Mouse (Mus musculus) cerebellum, postnatal 4 days (tissue): ENCODE results near the gene Gm36210.

ENCODE experiments used
- DNase-seq, 2 experiments: peaks; one replicate each; pipeline ENCODE4 v3.0.0; 2022; ENCODE audit warnings: low spot score in 2 of 2, mixed read lengths in 1 of 2

Gm36210 gene

GRCm38 (mm10) chr7:4922931-4923565 lies 16.7 kb upstream of the Gm36210 start:
- DNase-seq = peak; percentile 62 to 85

- peak; percentile 59 to 81 for DNase-seq
Observed at GRCm38 (mm10) chr7:4922508-4922907, 16.2 kb upstream of the Gm36210 start.

GRCm38 (mm10) chr7:4921824-4922482 lies 15.6 kb upstream of the Gm36210 start, which contains the start of gene Nat14:
TSS of gene Nat14 (plus strand) at chr7:4922028.
- no peak for DNase-seq

- no peak for DNase-seq
Observed at GRCm38 (mm10) chr7:4920976-4921823, 14.9 kb upstream of the Gm36210 start.

GRCm38 (mm10) chr7:4920496-4920895 lies 14.2 kb upstream of the Gm36210 start:
- no peak for DNase-seq

GRCm38 (mm10) chr7:4919971-4920370 lies 13.7 kb upstream of the Gm36210 start:
- no peak for DNase-seq

- DNase-seq = no peak
Observed at GRCm38 (mm10) chr7:4919096-4919495, 12.8 kb upstream of the Gm36210 start.

GRCm38 (mm10) chr7:4918681-4919080 lies 12.4 kb upstream of the Gm36210 start:
- no peak for DNase-seq

- no peak for DNase-seq
Observed at GRCm38 (mm10) chr7:4917494-4917893, 11.2 kb upstream of the Gm36210 start.

GRCm38 (mm10) chr7:4915669-4916416 lies 9.5 kb upstream of the Gm36210 start:
- no peak for DNase-seq

- peak; percentile 90 to 94 for DNase-seq
Observed at GRCm38 (mm10) chr7:4915007-4915665, 8.8 kb upstream of the Gm36210 start, which contains the start of gene Zfp628. TSS of gene Zfp628 (plus strand) at chr7:4915217.

- no peak for DNase-seq
Observed at GRCm38 (mm10) chr7:4912248-4912647, 5.9 kb upstream of the Gm36210 start.

GRCm38 (mm10) chr7:4911561-4911960 lies 5.2 kb upstream of the Gm36210 start:
- DNase-seq = peak; percentile 57 to 83

- DNase-seq = no peak
Observed at GRCm38 (mm10) chr7:4902404-4902803, 3.9 kb downstream of the Gm36210 start.

- DNase-seq = peak in 1 of 2 experiments; percentile 49
Observed at GRCm38 (mm10) chr7:4901171-4901570, 5.1 kb downstream of the Gm36210 start.

- DNase-seq = no peak
Observed at GRCm38 (mm10) chr7:4900523-4900851, 5.8 kb downstream of the Gm36210 start.

GRCm38 (mm10) chr7:4899649-4900522 lies 6.4 kb downstream of the Gm36210 start:
- no peak for DNase-seq

- DNase-seq = no peak
Observed at GRCm38 (mm10) chr7:4898851-4899648, 7.3 kb downstream of the Gm36210 start.

- no peak for DNase-seq
Observed at GRCm38 (mm10) chr7:4895186-4895585, 11.1 kb downstream of the Gm36210 start.
